Mouse (Mus musculus): ENCODE measurements around the gene Cep68. TPM values are rescaled to one million over a fixed set of nuclear protein-coding genes. Genes with fewer than 3 reads are reported as not detected.
"Not testable (repeated sequence)": the region's sequence is repeated elsewhere in the genome, so short reads cannot be mapped to it uniquely, and the experiment has no call there.

Gene Cep68
- total RNA-seq, 4 experiments from 2014 or later, result 33.4 to 37.1 (median 34.7) TPM

- no peak for DNase-seq (ENCODE audit: low spot score in 2 of 2)
These were observed 6.7 kb downstream of the Cep68 start for GRCm38 (mm10) chr11:20242366-20243056.

GRCm38 (mm10) chr11:20241311-20241710, 7.9 kb downstream of the Cep68 start:
- no peak for DNase-seq (ENCODE audit: low spot score in 2 of 2)

GRCm38 (mm10) chr11:20240331-20240730, 8.9 kb downstream of the Cep68 start:
- no peak for DNase-seq (ENCODE audit: low spot score in 2 of 2)

- no peak for DNase-seq (ENCODE audit: low spot score in 2 of 2)
These were observed 9.9 kb downstream of the Cep68 start for GRCm38 (mm10) chr11:20239279-20239861.

GRCm38 (mm10) chr11:20237976-20238375, 11.3 kb downstream of the Cep68 start:
- no peak for DNase-seq (ENCODE audit: low spot score in 2 of 2)

GRCm38 (mm10) chr11:20237018-20237417, 12.2 kb downstream of the Cep68 start:
- DNase-seq (ENCODE audit: low spot score in 2 of 2), result no peak

- DNase-seq (ENCODE audit: low spot score in 2 of 2), result no peak
These were observed 15.0 kb downstream of the Cep68 start for GRCm38 (mm10) chr11:20234233-20234632.

GRCm38 (mm10) chr11:20232016-20232755, 17.0 kb downstream of the Cep68 start:
- DNase-seq (ENCODE audit: low spot score in 2 of 2), result no peak

GRCm38 (mm10) chr11:20231128-20231878, 17.9 kb downstream of the Cep68 start:
- no peak for DNase-seq (ENCODE audit: low spot score in 2 of 2)

- DNase-seq (ENCODE audit: low spot score in 2 of 2), result no peak
These were observed 18.9 kb downstream of the Cep68 start for GRCm38 (mm10) chr11:20230286-20230685.

GRCm38 (mm10) chr11:20229311-20229710, 19.9 kb downstream of the Cep68 start:
- no peak for DNase-seq (ENCODE audit: low spot score in 2 of 2)

GRCm38 (mm10) chr11:20228666-20229065, 20.6 kb downstream of the Cep68 start:
- no peak for DNase-seq (ENCODE audit: low spot score in 2 of 2)

GRCm38 (mm10) chr11:20225938-20226337, 23.3 kb downstream of the Cep68 start:
- no peak for DNase-seq (ENCODE audit: low spot score in 2 of 2)

GRCm38 (mm10) chr11:20224196-20224595, 25.0 kb downstream of the Cep68 start:
- DNase-seq (ENCODE audit: low spot score in 2 of 2), result no peak

GRCm38 (mm10) chr11:20221671-20222070, 27.6 kb downstream of the Cep68 start:
- not testable (repeated sequence) for DNase-seq (ENCODE audit: low spot score in 2 of 2)

GRCm38 (mm10) chr11:20217227-20217626, 32.0 kb downstream of the Cep68 start:
- DNase-seq (ENCODE audit: low spot score in 2 of 2), result no peak

- no peak for DNase-seq (ENCODE audit: low spot score in 2 of 2)
These were observed 32.8 kb downstream of the Cep68 start for GRCm38 (mm10) chr11:20216415-20216814.

GRCm38 (mm10) chr11:20214779-20215178, 34.5 kb downstream of the Cep68 start:
- no peak for DNase-seq (ENCODE audit: low spot score in 2 of 2)

GRCm38 (mm10) chr11:20211838-20212237, 37.4 kb downstream of the Cep68 start:
- no peak for DNase-seq (ENCODE audit: low spot score in 2 of 2)

GRCm38 (mm10) chr11:20207589-20207988, 41.6 kb downstream of the Cep68 start:
- DNase-seq (ENCODE audit: low spot score in 2 of 2), result no peak

- DNase-seq (ENCODE audit: low spot score in 2 of 2), result no peak
These were observed 42.5 kb downstream of the Cep68 start for GRCm38 (mm10) chr11:20206626-20207223.

Measured in layer of hippocampus, adult 8-10 months (tissue).